Mouse (Mus musculus): ENCODE measurements around the gene Apoe.

DNA sequence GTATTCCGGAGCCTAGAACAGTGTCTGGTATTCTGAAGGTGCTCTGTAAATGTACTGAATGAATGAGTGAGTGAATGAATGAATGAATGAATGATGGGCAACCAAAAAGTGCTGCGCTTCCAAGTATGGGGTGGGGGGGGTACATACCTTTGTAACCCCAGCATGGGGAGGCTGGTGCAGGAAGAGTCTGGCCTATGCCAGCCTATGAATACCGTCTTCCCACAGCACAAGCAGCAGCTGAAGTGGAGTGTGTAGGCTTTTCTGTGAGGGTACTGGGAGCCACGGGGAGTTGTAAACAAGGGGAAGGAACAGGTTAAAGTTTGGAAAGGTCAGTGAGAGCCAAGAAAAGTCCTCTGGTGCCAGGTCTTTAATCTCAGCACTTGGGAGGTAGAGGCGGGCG is 44.8 kb upstream of the Apoe start:
- TF ChIP-seq CHD2 (IDR thresholded peaks at IDR 0.05; ENCODE audit: low read length) (no peak), CTCF (IDR thresholded peaks at IDR 0.05 in 2 of 3, conservative IDR thresholded peaks at IDR 0.05 in 1 of 3; ENCODE audit: control insufficient read depth in 1 of 3, insufficient read depth in 1 of 3, low read depth in 2 of 3, low read length in 3 of 3, poor library complexity in 1 of 3, severe bottlenecking in 1 of 3) (no peak), POLR2A (IDR thresholded peaks at IDR 0.05; ENCODE audit: control insufficient read depth in 1 of 2, insufficient read depth in 1 of 2, low read depth in 1 of 2, low read length in 2 of 2, poor library complexity in 1 of 2) (no peak), SMC3 (IDR thresholded peaks at IDR 0.05; ENCODE audit: low read depth, low read length) (no peak), USF2 (IDR thresholded peaks at IDR 0.05; ENCODE audit: borderline replicate concordance in 1 of 2, insufficient read depth in 1 of 2, low read depth in 1 of 2, low read length in 2 of 2) (no peak), BHLHE40 (IDR thresholded peaks at IDR 0.05; ENCODE audit: borderline replicate concordance, low read depth, low read length) (no peak), E2F4 (IDR thresholded peaks at IDR 0.05; ENCODE audit: borderline replicate concordance, low read depth, low read length) (no peak), ZMIZ1 (IDR thresholded peaks at IDR 0.05; ENCODE audit: low read depth, low read length) (no peak), EP300 (IDR thresholded peaks at IDR 0.05; ENCODE audit: low read depth in 1 of 2, low read length in 2 of 2) (no peak)

All from MEL (cell line).